In the genomic region with DNA sequence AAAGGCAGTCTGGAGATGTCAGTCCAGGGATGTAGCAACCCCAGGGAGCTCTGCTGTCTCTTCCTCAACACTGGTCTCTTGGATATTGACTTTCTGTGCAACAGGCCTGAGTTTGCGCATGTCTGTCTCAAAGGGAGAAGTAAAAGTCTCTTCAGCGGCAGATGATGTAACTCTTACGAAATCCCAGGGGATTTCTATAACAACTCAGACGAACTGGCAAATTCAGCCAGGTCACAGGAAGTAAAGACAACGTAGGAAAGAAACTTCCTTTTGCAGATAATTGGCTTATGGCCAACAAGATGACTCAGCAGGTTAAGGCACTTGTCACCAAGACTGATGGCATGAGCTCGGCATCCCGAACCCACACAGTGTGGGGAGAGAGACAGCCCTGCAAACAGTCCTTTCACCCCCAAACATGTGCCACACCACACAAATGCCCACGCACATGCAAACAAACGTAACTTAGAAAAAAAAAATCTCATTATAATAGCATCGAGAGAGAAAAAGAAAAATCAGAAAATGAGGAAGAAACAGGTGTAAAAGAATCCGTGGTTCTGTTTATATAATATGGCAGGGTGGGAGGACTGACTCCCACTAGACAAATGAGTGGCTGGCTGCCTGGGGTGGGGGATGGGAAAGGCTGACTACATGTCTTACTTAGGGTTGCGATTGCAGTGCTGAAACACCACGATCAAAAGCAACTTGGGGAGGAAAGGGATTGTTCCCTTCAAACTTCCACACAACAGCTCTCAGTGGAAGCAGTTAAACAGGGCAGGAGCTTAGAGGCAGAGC, we compare ENCODE assay signal across 9 mouse cellular contexts. TPM values are rescaled to one million over a fixed set of nuclear protein-coding genes. Genes with fewer than 3 reads are reported as not detected.
DNase-seq lines count a peak whose midpoint lies in the region; ATAC-seq lines count a peak whose summit lies in the region.
"Had no signal": no experiment of that assay in that cellular context is flagged by ENCODE, and none has a peak within 500 bp of the region (broad histone marks: within the 10 kb centered on the region; RNA-seq: fewer than 3 reads in every experiment).

No protein-coding gene starts in this region.

- H3K9ac ChIP-seq in embryonic facial prominence, embryonic 14.5 days (ENCODE audit: low read depth, low read length), result no peak overlapping the region
- no peak overlapping the region for H3K9ac ChIP-seq in hindbrain, embryonic 12.5 days
- H3K9ac ChIP-seq: heart, embryonic 15.5 days had no signal

- H3K9me3 ChIP-seq in embryonic facial prominence, embryonic 14.5 days (ENCODE audit: control insufficient read depth, low read length), result no peaks in the 10 kb centered on the region
- H3K9me3 ChIP-seq in embryonic facial prominence, embryonic 10.5 days, result no peaks in the 10 kb centered on the region
- H3K9me3 ChIP-seq in hindbrain, embryonic 12.5 days (replicated peaks), result no peaks in the 10 kb centered on the region
- H3K9me3 ChIP-seq: heart, embryonic 15.5 days had no signal

- H3K27ac ChIP-seq in embryonic facial prominence, embryonic 14.5 days (replicated peaks; ENCODE audit: low read depth, low read length), result no peak overlapping the region
- no peak overlapping the region for H3K27ac ChIP-seq in embryonic facial prominence, embryonic 10.5 days (replicated peaks)
- H3K27ac ChIP-seq in hindbrain, embryonic 12.5 days, result no peak overlapping the region
- H3K27ac ChIP-seq: heart, embryonic 15.5 days had no signal

- no peaks in the 10 kb centered on the region for H3K4me1 ChIP-seq in embryonic facial prominence, embryonic 14.5 days (ENCODE audit: control insufficient read depth, insufficient read depth, low read length)
- peaks cover 14% of the 10 kb centered on the region; the same call in 1 of the 2 replicates for H3K4me1 ChIP-seq in embryonic facial prominence, embryonic 10.5 days
- 0 out of 2 replicates have a peak, but pooled peaks cover 4% of the 10 kb centered on the region for H3K4me1 ChIP-seq in hindbrain, embryonic 12.5 days

- peak; percentile 65 for DNase-seq in embryonic facial prominence, embryonic 14.5 days (ENCODE audit: low spot score)
- DNase-seq in embryonic facial prominence, embryonic 10.5 days (ENCODE audit: low spot score), result no peak
- peak; percentile 98 for DNase-seq in 416B (ENCODE audit: low read depth)
- DNase-seq in c-Kit-positive CD71-negative TER-119-negative erythroid progenitor cells, embryonic 14.5 days (ENCODE audit: low read depth), result peak; percentile 94
- peak; percentile 74 for DNase-seq in lung, postnatal 10 days
- DNase-seq in retina, embryonic 14.5 days (ENCODE audit: low spot score), result no peak
- DNase-seq in gastrocnemius, adult 8-10 months (ENCODE audit: low spot score in 2 of 2), result no peak

- WGBS in embryonic facial prominence, embryonic 14.5 days, result 63% methylated on average over 13 of the region's 13 CpGs
- WGBS in embryonic facial prominence, embryonic 10.5 days, result 78% methylated on average over 13 of the region's 13 CpGs
- WGBS in hindbrain, embryonic 12.5 days, result 80% methylated on average over 13 of the region's 13 CpGs

- H3K4me3 ChIP-seq in embryonic facial prominence, embryonic 14.5 days (ENCODE audit: low read depth, low read length), result no peak overlapping the region
- no peak overlapping the region for H3K4me3 ChIP-seq in embryonic facial prominence, embryonic 10.5 days
- no peak overlapping the region for H3K4me3 ChIP-seq in hindbrain, embryonic 12.5 days
- H3K4me3 ChIP-seq: heart, embryonic 15.5 days had no signal

- H3K4me2 ChIP-seq in embryonic facial prominence, embryonic 14.5 days (ENCODE audit: low read depth, low read length), result no peak overlapping the region
- H3K4me2 ChIP-seq in hindbrain, embryonic 12.5 days (replicated peaks), result no peak overlapping the region
- H3K4me2 ChIP-seq: heart, embryonic 15.5 days had no signal

- no peaks in the 10 kb centered on the region for H3K36me3 ChIP-seq in embryonic facial prominence, embryonic 14.5 days (ENCODE audit: control insufficient read depth, insufficient read depth, low read length)
- H3K36me3 ChIP-seq in embryonic facial prominence, embryonic 10.5 days (replicated peaks), result no peaks in the 10 kb centered on the region
- H3K36me3 ChIP-seq in hindbrain, embryonic 12.5 days, result no peaks in the 10 kb centered on the region
- H3K36me3 ChIP-seq: heart, embryonic 15.5 days had no signal

- H3K27me3 ChIP-seq in embryonic facial prominence, embryonic 14.5 days (replicated peaks; ENCODE audit: control insufficient read depth, insufficient read depth, low read length), result no peaks in the 10 kb centered on the region
- peaks cover 19% of the 10 kb centered on the region for H3K27me3 ChIP-seq in embryonic facial prominence, embryonic 10.5 days (replicated peaks; ENCODE audit: low read depth, poor library complexity, severe bottlenecking)
- H3K27me3 ChIP-seq in hindbrain, embryonic 12.5 days, result 0 out of 2 replicates have a peak, but pooled peaks cover 3% of the 10 kb centered on the region
- H3K27me3 ChIP-seq: heart, embryonic 15.5 days had no signal

- no peak for ATAC-seq in embryonic facial prominence, embryonic 14.5 days (ENCODE audit: low read depth)
- ATAC-seq in hindbrain, embryonic 12.5 days (ENCODE audit: low FRiP score), result no peak

RNA-seq across cellular contexts. Expression of a gene that starts 6.7 kb away (rescaled TPM):
- polyA plus RNA-seq in embryonic facial prominence, embryonic 14.5 days (2014; fragmentation: Nextera tagmentation; extraction: Ambion mirVana), result 10.6 and 10.9 TPM in 2 replicates
- 17.6 and 18.7 TPM in 2 replicates for polyA plus RNA-seq in embryonic facial prominence, embryonic 10.5 days (2016; fragmentation: Nextera tagmentation; extraction: Ambion mirVana)
- polyA plus RNA-seq in hindbrain, embryonic 12.5 days (2016; fragmentation: Nextera tagmentation; extraction: Ambion mirVana), result 18.8 and 18.9 TPM in 2 replicates
- total RNA-seq in gastrocnemius, adult 8-10 months (2022), result 10 to 100 TPM in 3 of 4 experiments, 1 to 10 TPM in 1; 7.7 to 14.5 (median 13.0) TPM

RNA-seq across cellular contexts. Expression of a gene that starts 42.9 kb away (rescaled TPM):
- 20.7 and 23.3 TPM in 2 replicates for polyA plus RNA-seq in embryonic facial prominence, embryonic 14.5 days (2014; fragmentation: Nextera tagmentation; extraction: Ambion mirVana)
- polyA plus RNA-seq in embryonic facial prominence, embryonic 10.5 days (2016; fragmentation: Nextera tagmentation; extraction: Ambion mirVana), result 46.5 and 46.7 TPM in 2 replicates
- 39.6 and 39.7 TPM in 2 replicates for polyA plus RNA-seq in hindbrain, embryonic 12.5 days (2016; fragmentation: Nextera tagmentation; extraction: Ambion mirVana)
- total RNA-seq in gastrocnemius, adult 8-10 months (2022), result 10 to 100 TPM; 41.7 to 44.1 (median 42.9) TPM

Comparison
In these comparisons a context has a peak if more than half of its experiments do, and no peak if none do; other contexts are left out.
1. DNase-seq: peak in embryonic facial prominence, embryonic 14.5 days (single experiment), 416B (single experiment), c-Kit-positive CD71-negative TER-119-negative erythroid progenitor cells, embryonic 14.5 days (single experiment) and lung, postnatal 10 days (single experiment); none in embryonic facial prominence, embryonic 10.5 days (single experiment), retina, embryonic 14.5 days (single experiment) and gastrocnemius, adult 8-10 months (0 of 2).